Mouse (Mus musculus): ENCODE data around the gene Gm47959. TPM values are rescaled to one million over a fixed set of nuclear protein-coding genes. Genes with fewer than 3 reads are reported as not detected.
"Not testable (repeated sequence)": the region's sequence is repeated elsewhere in the genome, so short reads cannot be mapped to it uniquely, and the experiment has no call there.

The Gm47959 gene
- not detected in 2 replicates for polyA plus RNA-seq (2015; fragmentation: Nextera tagmentation; extraction: Ambion mirVana)

DNA sequence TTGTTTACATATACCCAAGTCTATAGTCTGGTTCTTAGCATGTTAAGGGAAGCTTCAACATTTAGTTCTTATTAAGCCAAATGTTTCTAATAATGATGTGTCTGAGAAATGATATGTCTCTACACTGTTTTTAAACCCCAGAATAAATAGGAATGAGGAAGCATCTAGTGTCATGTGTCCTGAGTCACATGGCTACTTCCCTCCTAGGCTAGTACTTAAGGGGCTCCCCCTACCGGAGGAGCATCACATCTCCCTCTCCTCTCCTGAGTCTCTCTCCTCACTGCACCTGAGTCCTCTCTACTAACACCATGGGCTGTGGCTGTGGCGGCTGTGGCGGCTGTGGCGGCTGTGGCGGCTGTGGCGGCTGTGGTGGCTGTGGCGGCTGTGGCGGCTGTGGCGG lies at the start of gene Gm47959:
Gene Gm47959, plus strand, starts transcription at position 243 of the 400 bp plus-strand sequence.
- not testable (repeated sequence) for H3K27me3 ChIP-seq; H3K9ac ChIP-seq; H3K9me3 ChIP-seq (replicated peaks); ATAC-seq (ENCODE audit: insufficient read depth); H3K4me1 ChIP-seq (replicated peaks); H3K4me2 ChIP-seq; H3K27ac ChIP-seq (replicated peaks); H3K36me3 ChIP-seq (replicated peaks); H3K4me3 ChIP-seq (replicated peaks)
- WGBS (ENCODE audit: insufficient replicate concordance), result 86% methylated on average over 9 of the region's 9 CpGs

DNA sequence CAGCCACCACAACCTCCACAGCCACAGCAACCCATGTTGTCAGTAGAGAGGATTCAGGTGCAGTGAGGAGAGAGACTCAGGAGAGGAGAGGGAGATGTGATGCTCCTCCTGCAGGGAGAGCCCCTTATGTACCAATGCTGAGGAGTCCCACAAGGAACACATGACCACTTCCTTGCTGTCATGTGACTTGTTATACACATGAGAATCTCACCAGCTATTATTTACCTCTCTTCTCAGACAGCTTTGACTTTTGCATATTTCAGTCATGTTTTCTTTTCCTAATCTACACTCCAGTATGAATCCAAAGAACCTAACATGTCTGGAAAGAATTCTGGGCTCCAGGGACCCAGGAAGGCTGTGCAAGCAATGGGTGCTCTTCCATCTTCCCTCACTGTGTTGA lies 44.4 kb upstream of the Gm47959 start, which contains the start of gene Gm7544:
Gene Gm7544, minus strand, starts transcription at position 101 of the 400 bp plus-strand sequence.
- H3K36me3 ChIP-seq (replicated peaks); H3K27me3 ChIP-seq; H3K27ac ChIP-seq (replicated peaks); H3K4me2 ChIP-seq; H3K4me3 ChIP-seq (replicated peaks); ATAC-seq (ENCODE audit: insufficient read depth); H3K4me1 ChIP-seq (replicated peaks); H3K9ac ChIP-seq; H3K9me3 ChIP-seq (replicated peaks): not testable (repeated sequence)

DNA sequence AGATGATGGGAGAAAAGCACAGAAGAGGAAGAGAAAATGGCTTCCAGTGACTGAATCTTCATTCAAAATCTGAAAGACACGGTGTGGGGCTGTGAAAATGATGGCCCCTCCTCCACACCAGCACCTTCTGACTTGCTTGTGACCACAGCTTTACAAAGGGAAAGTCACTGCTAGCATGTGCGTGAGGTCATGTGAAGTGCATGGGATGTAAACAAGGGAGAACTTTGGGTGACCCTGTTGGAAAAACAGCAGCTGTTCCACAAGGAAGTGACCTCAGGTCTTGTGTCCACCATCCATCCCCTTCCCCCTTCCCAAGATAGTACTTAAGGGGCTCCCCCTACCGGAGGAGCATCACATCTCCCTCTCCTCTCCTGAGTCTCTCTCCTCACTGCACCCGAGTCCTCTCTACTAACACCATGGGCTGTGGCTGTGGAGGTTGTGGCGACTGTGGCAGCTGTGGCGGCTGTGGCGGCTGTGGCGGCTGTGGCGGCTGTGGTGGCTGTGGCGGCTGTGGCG lies 40.4 kb upstream of the Gm47959 start, which contains the start of gene Gm47955:
Gene Gm47955, plus strand, starts transcription at position 417 of the 516 bp plus-strand sequence.
- Histone ChIP-seq H3K36me3 (replicated peaks) (no peaks in the 10 kb centered on the region), H3K4me2 (no peak within 1 kb of the TSS), H3K9me3 (replicated peaks) (no peaks in the 10 kb centered on the region), H3K4me3 (replicated peaks) (no peak within 1 kb of the TSS), H3K4me1 (replicated peaks) (no peaks in the 10 kb centered on the region), H3K27ac (replicated peaks) (no peak within 1 kb of the TSS), H3K27me3 (no peaks in the 10 kb centered on the region), H3K9ac (no peak within 1 kb of the TSS)
- 63% methylated on average over 11 of the region's 11 CpGs for WGBS (ENCODE audit: insufficient replicate concordance)
- ATAC-seq (ENCODE audit: insufficient read depth), result no peak

DNA sequence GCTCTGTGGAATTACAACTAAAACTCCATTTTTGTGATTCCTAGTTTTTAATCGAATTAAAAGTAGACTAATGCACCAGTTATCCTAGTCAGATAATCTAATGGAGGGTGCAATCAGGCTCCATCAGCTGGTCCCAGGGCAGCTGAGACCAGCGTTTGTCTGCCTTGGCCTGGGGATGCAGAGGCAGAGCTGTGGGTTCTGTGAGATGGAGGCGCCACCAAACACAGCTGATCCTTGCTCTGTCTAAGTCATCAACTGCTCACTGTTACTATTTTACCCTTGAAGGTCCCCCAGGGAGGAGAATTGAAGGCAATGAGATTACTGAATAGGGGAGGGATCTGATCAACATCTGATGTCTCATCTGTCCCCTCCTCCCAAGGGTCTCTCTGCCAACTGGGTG lies 33.9 kb upstream of the Gm47959 start:
- H3K36me3 ChIP-seq (replicated peaks), result no peaks in the 10 kb centered on the region
- no peak overlapping the region for H3K9ac ChIP-seq
- no peaks in the 10 kb centered on the region for H3K4me1 ChIP-seq (replicated peaks)
- ATAC-seq (ENCODE audit: insufficient read depth), result no peak
- no peak overlapping the region for H3K27ac ChIP-seq (replicated peaks)
- H3K27me3 ChIP-seq, result no peaks in the 10 kb centered on the region
- H3K9me3 ChIP-seq (replicated peaks), result no peaks in the 10 kb centered on the region
- no peak overlapping the region for H3K4me3 ChIP-seq (replicated peaks)
- no peak overlapping the region for H3K4me2 ChIP-seq
- WGBS (ENCODE audit: insufficient replicate concordance), result 49% methylated on average over 3 of the region's 3 CpGs

DNA sequence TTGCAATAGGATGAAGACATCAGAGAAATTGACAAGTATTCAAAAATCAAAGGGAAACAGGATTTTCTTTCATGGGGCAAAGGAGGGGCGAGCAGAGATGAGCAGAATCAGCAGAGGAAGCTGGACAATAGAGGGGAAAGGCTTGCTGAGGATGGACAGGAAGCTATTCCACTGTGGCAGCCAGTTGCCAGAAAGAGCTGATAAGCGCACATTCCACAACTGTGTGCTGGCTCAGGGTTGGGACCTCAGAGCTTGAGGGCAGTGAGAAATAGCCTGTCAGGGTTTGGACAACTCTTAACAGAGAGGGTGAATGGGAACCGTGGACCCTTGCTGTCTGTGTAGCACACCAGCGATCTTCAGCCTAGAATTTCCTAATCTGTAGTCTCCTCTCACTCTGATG lies 28.3 kb upstream of the Gm47959 start:
- no peak overlapping the region for H3K27ac ChIP-seq (replicated peaks)
- ATAC-seq (ENCODE audit: insufficient read depth), result 0 out of 2 replicates have a peak, but pooled peaks have one; percentile 37
- 20% methylated on average over 4 of the region's 4 CpGs for WGBS (ENCODE audit: insufficient replicate concordance)
- H3K4me2 ChIP-seq, result no peak overlapping the region
- H3K27me3 ChIP-seq, result no peaks in the 10 kb centered on the region
- no peaks in the 10 kb centered on the region for H3K9me3 ChIP-seq (replicated peaks)
- no peak overlapping the region for H3K4me3 ChIP-seq (replicated peaks)
- no peaks in the 10 kb centered on the region for H3K36me3 ChIP-seq (replicated peaks)
- H3K4me1 ChIP-seq (replicated peaks), result no peaks in the 10 kb centered on the region
- no peak overlapping the region for H3K9ac ChIP-seq

DNA sequence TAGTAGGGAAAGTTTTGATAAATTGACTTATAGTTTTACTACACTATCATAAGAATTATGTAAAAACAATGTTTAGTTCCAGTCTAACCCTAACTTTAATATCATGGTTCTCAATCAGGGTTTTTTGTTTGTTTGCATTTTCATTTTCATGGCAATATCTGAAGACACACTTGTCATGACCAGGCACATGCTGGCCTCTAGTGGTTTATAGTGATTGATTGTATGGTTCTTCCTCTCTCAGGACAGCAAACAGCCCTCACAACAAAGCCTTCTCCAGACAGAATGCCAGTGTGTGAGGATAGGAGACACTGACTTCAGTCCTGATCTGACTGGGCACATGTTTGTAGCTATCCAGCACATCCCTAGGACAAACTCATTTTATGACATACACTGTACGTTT lies 27.1 kb upstream of the Gm47959 start:
- 68% methylated on average over 1 of the region's 1 CpGs for WGBS (ENCODE audit: insufficient replicate concordance)
- ATAC-seq (ENCODE audit: insufficient read depth), result no peak
- Histone ChIP-seq H3K27ac (replicated peaks) (no peak overlapping the region), H3K9ac (no peak overlapping the region), H3K4me1 (replicated peaks) (no peaks in the 10 kb centered on the region), H3K27me3 (no peaks in the 10 kb centered on the region), H3K9me3 (replicated peaks) (no peaks in the 10 kb centered on the region), H3K4me2 (no peak overlapping the region), H3K36me3 (replicated peaks) (no peaks in the 10 kb centered on the region), H3K4me3 (replicated peaks) (no peak overlapping the region)

DNA sequence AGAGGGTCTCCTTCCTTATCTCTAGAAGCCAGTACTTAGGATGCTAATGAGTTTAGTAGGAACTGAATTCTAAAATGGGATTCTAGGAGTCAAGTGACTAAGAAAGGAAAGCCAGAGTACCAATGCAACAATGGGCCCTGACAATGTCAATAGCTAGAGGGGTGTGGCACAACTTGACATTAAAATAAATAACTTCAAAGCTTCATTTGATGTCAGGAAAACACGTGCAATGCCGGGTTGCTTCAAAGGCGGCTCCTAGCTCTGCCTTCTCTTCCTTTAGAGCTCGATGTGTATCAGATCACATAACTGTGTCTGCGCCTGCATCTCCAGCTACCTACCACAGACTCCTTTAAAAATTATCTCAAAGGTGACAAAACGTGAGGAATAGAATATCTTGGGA lies 26.4 kb upstream of the Gm47959 start:
- H3K4me1 ChIP-seq (replicated peaks), result no peaks in the 10 kb centered on the region
- H3K27me3 ChIP-seq, result no peaks in the 10 kb centered on the region
- H3K4me3 ChIP-seq (replicated peaks), result no peak overlapping the region
- 21% methylated on average over 6 of the region's 6 CpGs for WGBS (ENCODE audit: insufficient replicate concordance)
- H3K9me3 ChIP-seq (replicated peaks), result no peaks in the 10 kb centered on the region
- H3K27ac ChIP-seq (replicated peaks), result no peak overlapping the region
- no peak overlapping the region for H3K9ac ChIP-seq
- no peak for ATAC-seq (ENCODE audit: insufficient read depth)
- H3K36me3 ChIP-seq (replicated peaks), result no peaks in the 10 kb centered on the region
- H3K4me2 ChIP-seq, result no peak overlapping the region

DNA sequence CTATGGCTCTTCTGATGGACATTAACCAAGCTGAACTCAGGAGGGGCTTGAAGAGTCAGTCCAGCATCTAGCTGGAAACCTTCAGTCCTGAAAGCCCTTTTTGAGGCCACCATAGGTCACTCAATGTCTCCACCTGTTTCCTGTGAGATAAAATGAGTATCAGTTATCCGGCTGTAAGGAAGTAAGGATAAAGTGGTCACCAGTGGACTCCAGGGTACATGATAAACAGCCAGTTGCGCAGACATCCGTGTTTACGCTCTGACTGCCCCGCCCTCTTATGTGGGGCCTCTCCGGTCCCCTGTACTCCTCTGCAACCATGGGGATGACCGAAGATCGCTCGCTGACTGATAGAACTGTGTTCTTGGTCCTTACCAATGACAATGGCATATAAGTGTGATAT lies 26.0 kb upstream of the Gm47959 start:
- H3K9me3 ChIP-seq (replicated peaks), result no peaks in the 10 kb centered on the region
- H3K4me3 ChIP-seq (replicated peaks), result no peak overlapping the region
- no peaks in the 10 kb centered on the region for H3K4me1 ChIP-seq (replicated peaks)
- 13% methylated on average over 9 of the region's 9 CpGs for WGBS (ENCODE audit: insufficient replicate concordance)
- ATAC-seq (ENCODE audit: insufficient read depth), result peak; percentile 75
- H3K4me2 ChIP-seq, result no peak overlapping the region
- H3K27ac ChIP-seq (replicated peaks), result no peak overlapping the region
- no peaks in the 10 kb centered on the region for H3K27me3 ChIP-seq
- H3K9ac ChIP-seq, result no peak overlapping the region
- no peaks in the 10 kb centered on the region for H3K36me3 ChIP-seq (replicated peaks)

DNA sequence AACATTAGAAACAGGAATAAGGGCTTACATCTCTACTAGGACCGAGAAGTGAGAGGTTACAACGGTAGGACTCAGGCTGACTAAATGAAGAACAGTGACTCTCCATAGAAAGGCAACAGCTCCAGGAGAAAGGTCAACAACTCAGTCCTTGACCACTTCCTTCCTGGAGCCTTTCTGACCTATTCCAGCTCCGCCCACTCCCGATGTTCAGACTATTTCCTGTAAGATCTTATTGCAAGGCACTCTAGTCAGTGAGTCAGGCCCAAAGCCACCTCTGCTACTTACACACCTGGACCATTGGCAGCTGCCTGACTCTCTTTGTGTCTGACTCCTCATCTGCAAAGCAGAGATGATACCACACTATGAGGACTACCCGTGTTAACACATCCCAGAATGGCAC lies 24.6 kb upstream of the Gm47959 start:
- Histone ChIP-seq H3K9me3 (replicated peaks) (no peaks in the 10 kb centered on the region), H3K4me2 (no peak overlapping the region), H3K36me3 (replicated peaks) (no peaks in the 10 kb centered on the region), H3K27me3 (no peaks in the 10 kb centered on the region), H3K27ac (replicated peaks) (no peak overlapping the region), H3K4me3 (replicated peaks) (no peak overlapping the region), H3K4me1 (replicated peaks) (no peaks in the 10 kb centered on the region), H3K9ac (no peak overlapping the region)
- WGBS (ENCODE audit: insufficient replicate concordance), result 31% methylated on average over 5 of the region's 5 CpGs
- ATAC-seq (ENCODE audit: insufficient read depth), result no peak

DNA sequence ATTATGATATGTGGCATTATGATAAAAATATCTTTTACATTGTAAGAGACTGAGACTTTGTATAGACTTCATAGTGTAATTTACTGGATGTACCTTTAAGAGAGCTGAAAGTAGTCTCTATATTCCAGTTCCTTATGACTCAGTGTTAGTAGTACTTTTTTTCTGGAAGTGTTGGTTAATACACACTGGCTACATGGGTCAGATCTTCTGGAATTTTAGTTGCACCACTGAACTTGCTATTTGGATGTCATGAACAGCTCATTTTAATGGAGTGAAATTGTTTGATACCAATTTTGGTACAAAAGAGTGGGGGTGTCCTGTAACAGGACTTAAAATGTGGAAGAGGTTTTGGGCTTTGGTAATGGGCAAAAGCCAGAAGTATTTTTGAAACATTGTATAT lies 22.5 kb upstream of the Gm47959 start:
- no peak for ATAC-seq (ENCODE audit: insufficient read depth)
- Histone ChIP-seq H3K36me3 (replicated peaks) (no peaks in the 10 kb centered on the region), H3K27ac (replicated peaks) (no peak overlapping the region), H3K27me3 (no peaks in the 10 kb centered on the region), H3K4me1 (replicated peaks) (no peaks in the 10 kb centered on the region), H3K4me2 (no peak overlapping the region), H3K4me3 (replicated peaks) (no peak overlapping the region), H3K9me3 (replicated peaks) (no peaks in the 10 kb centered on the region), H3K9ac (no peak overlapping the region)

DNA sequence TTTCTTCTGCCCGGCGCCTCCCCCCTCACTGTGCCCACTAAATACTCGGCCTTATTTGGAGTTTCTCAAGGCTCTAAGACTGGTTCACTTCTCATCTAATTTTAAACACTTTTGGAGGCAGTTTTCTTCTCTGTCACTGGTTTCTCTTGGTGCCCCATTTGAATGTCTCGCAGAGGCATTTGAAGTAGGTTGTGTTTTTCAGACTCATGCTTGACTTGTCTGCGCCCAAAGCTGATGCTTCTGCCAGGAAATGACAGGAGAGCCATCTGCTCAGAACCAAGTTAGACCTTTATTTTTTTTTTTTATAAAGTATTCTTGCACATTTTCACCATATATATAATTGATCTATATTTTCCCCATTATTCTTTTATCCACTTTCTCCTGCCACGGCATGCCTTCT lies 13.6 kb upstream of the Gm47959 start:
- H3K36me3 ChIP-seq (replicated peaks), result no peaks in the 10 kb centered on the region
- no peaks in the 10 kb centered on the region for H3K4me1 ChIP-seq (replicated peaks)
- WGBS (ENCODE audit: insufficient replicate concordance), result 75% methylated on average over 6 of the region's 6 CpGs
- no peak overlapping the region for H3K27ac ChIP-seq (replicated peaks)
- H3K4me3 ChIP-seq (replicated peaks), result no peak overlapping the region
- H3K9ac ChIP-seq, result no peak overlapping the region
- H3K9me3 ChIP-seq (replicated peaks), result no peaks in the 10 kb centered on the region
- ATAC-seq (ENCODE audit: insufficient read depth), result no peak
- H3K4me2 ChIP-seq, result no peak overlapping the region
- no peaks in the 10 kb centered on the region for H3K27me3 ChIP-seq

DNA sequence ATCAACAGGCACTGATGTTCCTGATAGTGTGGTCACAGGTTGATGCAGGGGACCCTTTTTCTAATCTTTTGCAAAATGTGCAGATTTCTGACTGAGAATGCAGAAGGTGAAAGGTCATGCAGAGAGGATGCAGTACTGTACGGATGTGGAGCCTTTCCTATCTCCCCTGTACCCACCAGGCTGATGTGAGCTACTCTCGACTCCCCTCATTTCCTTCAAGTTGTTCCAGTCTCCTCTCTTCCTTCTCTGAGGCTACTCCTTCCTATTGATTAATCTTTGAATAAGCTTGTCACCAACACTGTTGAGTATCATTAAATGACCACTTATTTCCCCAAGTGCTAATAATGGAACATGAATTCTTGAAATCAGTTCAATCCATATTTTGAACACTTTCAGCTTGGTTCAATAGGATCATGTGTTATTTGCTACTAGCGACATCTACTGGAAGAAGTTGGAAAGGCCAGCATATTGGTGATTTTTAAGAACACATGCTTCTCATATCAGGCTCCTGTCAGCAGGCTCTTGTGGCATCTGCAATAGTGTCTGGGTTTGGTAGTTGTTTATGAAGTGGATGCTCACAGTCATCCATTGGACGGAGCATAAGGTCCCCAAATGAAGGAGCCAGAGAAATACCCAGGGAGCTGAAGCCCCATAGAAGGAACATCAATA lies 12.7 kb upstream of the Gm47959 start:
- no peak for ATAC-seq (ENCODE audit: insufficient read depth)
- no peak overlapping the region for H3K27ac ChIP-seq (replicated peaks)
- H3K9me3 ChIP-seq (replicated peaks), result no peaks in the 10 kb centered on the region
- H3K27me3 ChIP-seq, result no peaks in the 10 kb centered on the region
- H3K4me1 ChIP-seq (replicated peaks), result no peaks in the 10 kb centered on the region
- H3K4me2 ChIP-seq, result no peak overlapping the region
- no peak overlapping the region for H3K9ac ChIP-seq
- 24% methylated on average over 4 of the region's 4 CpGs for WGBS (ENCODE audit: insufficient replicate concordance)
- H3K36me3 ChIP-seq (replicated peaks), result no peaks in the 10 kb centered on the region
- no peak overlapping the region for H3K4me3 ChIP-seq (replicated peaks)

All from liver, embryonic 15.5 days (tissue).